Mouse (Mus musculus) 3134 (cell line): ENCODE data around the gene Pebp1.

Source experiments
- DNase-seq: peaks from one replicate; pipeline ENCODE4 v3.0.0-alpha.2; 2011; ENCODE audit warnings: low spot score; ENCODE audit not compliant: insufficient read length; ENCODE audit errors: extremely low read depth

The Pebp1 gene

GRCm38 (mm10) chr5:117286286-117286685 lies 1.1 kb downstream of the Pebp1 start:
- no peak for DNase-seq

- no peak for DNase-seq
Measured at GRCm38 (mm10) chr5:117285266-117285665, 2.2 kb downstream of the Pebp1 start.

GRCm38 (mm10) chr5:117284682-117285081 lies 2.7 kb downstream of the Pebp1 start:
- DNase-seq = no peak

GRCm38 (mm10) chr5:117284029-117284428 lies 3.4 kb downstream of the Pebp1 start:
- DNase-seq = no peak

- no peak for DNase-seq
Measured at GRCm38 (mm10) chr5:117282360-117282759, 5.1 kb downstream of the Pebp1 start.

GRCm38 (mm10) chr5:117281536-117281935 lies 5.9 kb downstream of the Pebp1 start:
- no peak for DNase-seq

GRCm38 (mm10) chr5:117279669-117280050 lies 7.8 kb downstream of the Pebp1 start:
- DNase-seq = no peak

GRCm38 (mm10) chr5:117278809-117279668 lies 8.4 kb downstream of the Pebp1 start:
- no peak for DNase-seq

GRCm38 (mm10) chr5:117277784-117278183 lies 9.6 kb downstream of the Pebp1 start:
- DNase-seq = no peak

- no peak for DNase-seq
Measured at GRCm38 (mm10) chr5:117274817-117275216, 12.6 kb downstream of the Pebp1 start.

- DNase-seq = no peak
Measured at GRCm38 (mm10) chr5:117271945-117272344, 15.5 kb downstream of the Pebp1 start.

- DNase-seq = no peak
Measured at GRCm38 (mm10) chr5:117269395-117269794, 18.0 kb downstream of the Pebp1 start.

- no peak for DNase-seq
Measured at GRCm38 (mm10) chr5:117268749-117269148, 18.7 kb downstream of the Pebp1 start.

- DNase-seq = no peak
Measured at GRCm38 (mm10) chr5:117267913-117268312, 19.5 kb downstream of the Pebp1 start.

GRCm38 (mm10) chr5:117264701-117265100 lies 22.7 kb downstream of the Pebp1 start:
- DNase-seq = no peak

- DNase-seq = no peak
Measured at GRCm38 (mm10) chr5:117263566-117263965, 23.9 kb downstream of the Pebp1 start.

GRCm38 (mm10) chr5:117258276-117258675 lies 29.1 kb downstream of the Pebp1 start:
- DNase-seq = no peak

GRCm38 (mm10) chr5:117251763-117252162 lies 35.7 kb downstream of the Pebp1 start:
- DNase-seq = no peak

- DNase-seq = no peak
Measured at GRCm38 (mm10) chr5:117250796-117251195, 36.6 kb downstream of the Pebp1 start.

- no peak for DNase-seq
Measured at GRCm38 (mm10) chr5:117248351-117248750, 39.1 kb downstream of the Pebp1 start.

- no peak for DNase-seq
Measured at GRCm38 (mm10) chr5:117245170-117245569, 42.3 kb downstream of the Pebp1 start.

GRCm38 (mm10) chr5:117242671-117243478 lies 44.5 kb downstream of the Pebp1 start:
- DNase-seq = no peak
